Mouse (Mus musculus): ENCODE measurements around the gene Scn4a.
"Not testable (repeated sequence)": the region's sequence is repeated elsewhere in the genome, so short reads cannot be mapped to it uniquely, and the experiment has no call there.

Scn4a gene

DNA sequence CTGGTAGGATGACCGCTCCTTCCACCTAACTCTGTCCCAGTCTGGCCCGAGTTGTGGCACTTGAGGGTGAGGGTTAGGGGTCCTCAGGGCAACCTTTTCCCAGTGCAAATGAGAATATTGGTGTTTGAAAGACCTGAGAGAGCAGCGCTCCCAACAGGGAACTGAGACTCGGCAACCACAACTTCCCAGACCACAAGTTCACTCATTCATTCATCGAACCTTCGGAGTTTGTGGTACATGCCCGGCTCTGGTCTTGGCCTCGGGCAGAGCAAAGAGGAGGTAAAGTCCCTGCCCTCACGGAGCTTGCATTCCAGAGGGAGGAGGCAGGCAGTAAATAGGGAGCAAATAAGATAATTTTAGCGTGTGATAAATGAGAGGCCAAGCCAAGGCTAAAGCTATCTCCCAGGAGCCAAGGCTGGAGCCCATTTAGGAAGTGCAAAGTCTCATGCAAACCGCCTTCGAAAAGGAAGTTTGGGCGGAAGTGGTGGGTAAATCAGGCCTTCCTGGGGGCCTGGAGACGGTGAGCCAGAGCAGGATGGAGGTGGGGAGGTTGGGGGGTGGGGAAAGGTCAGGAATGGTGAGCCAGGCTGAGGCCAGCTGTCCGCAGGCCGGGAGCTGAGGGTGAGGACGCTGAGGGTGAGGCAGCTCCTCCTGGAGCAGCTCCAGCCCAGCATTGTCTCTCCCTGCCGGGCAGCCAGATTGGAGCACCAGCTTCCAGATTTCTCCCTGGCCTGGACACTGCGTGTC lies 2.5 kb upstream of the Scn4a start:
- no peak for DNase-seq (ENCODE audit: low spot score in 2 of 2)

DNA sequence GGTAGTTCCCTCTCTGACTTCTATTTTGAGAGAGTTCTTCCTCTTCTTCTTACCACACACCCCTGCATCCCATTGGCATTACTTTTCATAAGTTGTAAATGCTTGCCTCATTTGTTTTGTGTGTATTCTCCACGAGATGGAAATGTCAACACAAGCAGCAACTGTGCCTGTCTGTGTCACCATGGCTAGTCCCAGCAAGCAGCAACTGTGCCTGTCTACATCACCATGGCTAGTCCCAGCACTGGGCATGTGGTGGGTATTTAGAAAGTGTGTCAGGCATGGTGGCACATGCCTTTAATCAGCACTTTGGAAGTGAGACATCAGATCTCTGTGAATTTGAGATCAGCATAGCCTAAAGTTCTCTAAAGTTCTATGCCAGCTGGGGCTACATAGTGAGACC lies 1.1 kb upstream of the Scn4a start:
- no peak for DNase-seq (ENCODE audit: low spot score in 2 of 2)

DNA sequence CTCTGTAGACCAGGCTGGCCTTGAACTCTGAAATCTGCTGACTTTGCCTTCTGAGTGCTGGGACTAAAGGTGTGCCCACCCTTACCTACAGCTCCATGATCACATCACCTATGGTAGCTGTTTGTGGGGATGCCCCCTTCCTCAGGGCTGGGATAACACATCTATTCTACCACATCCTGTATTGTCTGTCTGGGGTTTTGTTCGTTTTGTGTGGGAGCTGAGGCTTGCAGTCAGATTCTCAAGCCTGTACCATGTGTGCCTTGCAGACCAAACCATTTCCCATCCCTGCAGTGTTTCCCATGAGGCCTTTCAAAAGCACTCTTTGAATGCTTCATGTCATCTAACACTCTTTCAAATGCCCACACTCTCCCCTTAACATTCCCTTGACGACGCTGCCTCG lies 1.1 kb downstream of the Scn4a start:
- no peak for DNase-seq (ENCODE audit: low spot score in 2 of 2)

DNA sequence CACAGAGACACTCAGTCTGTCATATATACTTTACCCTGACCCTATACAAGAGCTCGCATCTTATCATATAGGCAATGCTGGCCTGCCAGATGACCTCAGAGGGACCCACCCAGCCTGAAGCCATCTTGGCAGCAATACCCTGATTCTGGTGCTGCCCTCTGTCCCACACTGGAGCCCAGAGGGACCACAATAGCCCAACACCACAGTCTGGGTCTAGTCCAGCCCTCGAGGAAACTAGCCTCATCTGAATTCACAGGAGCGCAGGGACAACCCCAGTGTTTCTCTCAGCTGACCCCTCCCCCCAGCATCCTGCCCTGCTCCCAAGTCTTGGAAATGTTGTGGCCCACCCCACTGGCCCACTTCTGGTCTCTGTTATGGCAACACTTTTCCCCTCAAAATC lies 1.8 kb downstream of the Scn4a start:
- DNase-seq (ENCODE audit: low spot score in 2 of 2) = no peak

DNA sequence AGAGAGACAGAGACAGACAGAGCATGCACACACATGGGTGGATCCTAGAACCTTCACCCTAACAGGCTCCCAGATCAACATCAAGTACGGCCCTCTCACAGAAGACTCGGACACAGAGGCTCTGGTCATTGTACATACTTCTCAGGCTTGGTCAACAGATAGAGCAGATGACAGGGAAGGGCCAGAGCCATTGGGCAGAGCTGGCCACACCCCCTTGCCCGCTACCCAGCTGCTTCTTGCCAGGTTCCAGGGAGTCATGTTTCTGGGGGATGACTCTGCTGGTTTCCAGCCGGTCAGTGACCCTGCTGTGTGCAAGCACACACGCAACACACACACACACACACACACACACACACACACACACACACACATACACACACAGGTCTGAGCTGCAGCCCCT lies 2.2 kb downstream of the Scn4a start:
- no peak for DNase-seq (ENCODE audit: low spot score in 2 of 2)

DNA sequence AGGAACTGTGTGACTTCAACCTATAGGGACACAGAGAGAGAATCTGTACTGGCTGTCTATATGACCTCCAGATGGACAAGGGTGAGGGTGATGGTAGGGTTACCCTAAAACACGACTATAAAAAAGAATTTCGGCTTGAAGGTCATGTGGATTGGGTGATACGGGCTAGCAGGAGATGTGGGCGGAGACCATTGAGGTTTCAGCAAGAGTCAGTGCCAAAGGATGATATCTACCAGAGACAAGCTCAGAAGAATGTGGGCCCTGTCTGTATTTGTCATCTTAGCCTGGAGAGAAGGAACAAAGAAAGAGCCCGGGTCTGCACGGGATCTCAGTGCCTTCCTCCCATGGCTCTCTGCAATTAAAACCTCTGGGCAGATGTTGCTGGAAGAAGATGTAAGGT lies 3.3 kb downstream of the Scn4a start:
- no peak for DNase-seq (ENCODE audit: low spot score in 2 of 2)

DNA sequence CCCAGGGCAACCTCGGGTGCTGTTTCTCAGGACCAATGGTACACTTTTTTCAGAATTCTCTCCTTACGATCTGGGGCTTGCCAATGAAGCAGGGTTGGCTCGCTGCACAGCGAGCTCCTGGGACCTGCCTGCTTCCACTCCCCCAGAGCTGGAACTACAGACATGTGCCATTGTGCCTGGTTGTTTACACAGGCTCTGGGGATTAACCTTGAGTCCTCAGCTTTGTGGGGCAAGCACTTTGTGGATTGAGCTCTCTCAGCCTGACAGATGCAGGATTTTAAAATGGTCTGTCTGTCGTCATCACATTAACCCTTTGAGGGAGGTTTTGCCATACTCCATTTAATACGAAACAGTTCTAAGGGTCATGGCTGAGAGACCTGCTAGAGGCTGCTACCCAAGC lies 8.2 kb downstream of the Scn4a start:
- DNase-seq (ENCODE audit: low spot score in 2 of 2) = no peak

DNA sequence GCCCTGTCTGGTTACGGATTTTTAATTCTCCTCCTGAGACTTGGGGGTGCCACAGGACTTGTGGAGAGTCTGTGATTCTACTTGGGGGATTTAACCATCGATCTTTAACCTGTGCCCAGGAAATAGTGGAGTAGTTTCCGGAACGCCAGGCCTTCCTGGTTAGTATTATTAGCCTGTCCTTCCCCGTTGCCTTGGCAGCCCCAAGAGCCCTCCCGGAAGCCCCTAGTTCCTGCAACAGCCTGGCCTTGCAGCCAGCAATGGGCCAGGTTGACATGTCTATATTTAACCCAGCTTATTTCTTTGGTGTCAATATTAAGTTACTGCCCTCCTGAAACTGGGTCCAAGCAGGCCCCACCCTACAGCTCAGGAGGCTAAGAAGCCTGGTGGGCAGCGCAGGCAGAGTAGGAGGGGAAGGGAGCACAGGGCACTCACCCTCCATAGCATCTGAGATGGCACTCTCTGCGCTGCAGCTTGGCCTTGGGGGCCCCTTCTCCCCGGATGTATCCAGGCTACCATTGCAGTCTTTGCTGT lies 12.0 kb downstream of the Scn4a start:
- DNase-seq (ENCODE audit: low spot score in 2 of 2) = no peak

DNA sequence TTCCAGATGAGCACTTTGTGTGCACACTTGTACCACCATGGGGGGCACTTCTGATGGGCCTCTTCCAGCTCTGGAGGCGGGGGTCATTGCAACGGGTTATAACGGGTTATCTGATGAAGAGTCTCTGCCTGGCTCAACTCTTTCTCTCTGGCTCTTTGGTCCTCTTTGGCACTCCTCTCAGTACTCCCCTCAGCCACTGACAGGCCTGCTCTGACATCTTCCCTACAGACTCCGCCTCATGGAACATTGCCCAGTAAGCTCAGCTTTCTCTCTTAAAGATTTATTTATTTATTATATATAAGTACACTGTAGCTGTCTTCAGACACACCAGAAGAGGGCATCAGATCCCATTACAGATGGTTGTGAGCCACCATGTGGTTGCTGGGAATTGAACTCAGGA lies 13.8 kb downstream of the Scn4a start:
- not testable (repeated sequence) for DNase-seq (ENCODE audit: low spot score in 2 of 2)

DNA sequence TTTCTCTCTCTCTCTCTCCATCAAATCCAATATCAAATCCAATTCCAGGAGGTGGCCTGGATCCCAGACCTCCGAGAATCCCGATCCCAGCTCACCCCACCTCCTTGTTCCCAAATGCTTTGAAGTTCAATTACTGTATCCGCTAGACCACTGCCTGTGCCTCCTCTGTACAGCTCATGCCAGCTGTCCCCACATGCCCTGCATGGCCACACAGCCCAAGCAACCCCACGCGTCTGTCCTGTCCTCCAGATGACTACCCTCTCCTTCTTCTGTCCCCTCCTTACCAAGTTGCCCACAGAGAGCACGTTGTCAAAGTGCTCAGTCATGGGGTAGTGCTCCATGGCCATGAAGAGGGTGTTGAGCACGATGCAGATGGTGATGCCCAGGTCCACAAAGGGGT lies 14.2 kb downstream of the Scn4a start:
- no peak for DNase-seq (ENCODE audit: low spot score in 2 of 2)

DNA sequence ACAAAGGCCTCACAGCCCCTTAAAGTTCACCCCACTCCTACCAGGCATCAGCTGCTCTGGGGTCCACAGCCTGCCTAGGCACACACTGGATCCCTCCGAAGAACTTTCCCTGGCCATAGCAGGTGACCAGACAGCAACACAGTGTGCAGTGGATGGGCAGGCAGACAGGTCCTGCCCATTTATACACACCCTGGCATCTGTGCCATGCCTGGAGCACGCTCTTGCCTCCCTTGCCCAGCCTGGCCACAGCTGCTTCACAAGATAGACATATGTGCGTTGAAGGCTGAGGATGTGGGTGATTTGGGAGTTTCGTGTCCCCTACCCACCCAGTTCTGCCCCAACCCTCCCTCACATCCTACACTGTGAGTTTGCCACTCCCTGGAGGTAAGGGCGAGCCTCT lies 15.1 kb downstream of the Scn4a start:
- DNase-seq (ENCODE audit: low spot score in 2 of 2) = no peak

DNA sequence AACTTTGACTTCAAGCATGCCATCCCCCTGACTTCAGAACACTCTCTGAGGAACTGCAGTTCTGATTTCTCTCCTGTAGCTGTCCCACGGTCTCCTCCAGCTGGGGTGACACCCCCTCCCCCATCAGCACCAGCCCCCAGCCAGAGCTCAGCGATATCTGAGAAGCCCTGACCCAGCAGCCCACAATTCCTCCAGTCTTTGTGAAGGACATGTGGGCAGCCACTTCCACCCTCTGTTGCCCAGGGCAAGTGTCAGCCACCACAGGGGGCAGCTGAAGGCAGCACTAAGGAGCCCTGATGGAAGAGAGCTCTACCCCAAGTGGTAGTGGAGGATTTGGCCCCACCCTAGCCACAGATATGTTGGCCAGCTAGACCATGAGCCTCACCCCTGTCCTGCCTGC lies 19.0 kb downstream of the Scn4a start:
- no peak for DNase-seq (ENCODE audit: low spot score in 2 of 2)

DNA sequence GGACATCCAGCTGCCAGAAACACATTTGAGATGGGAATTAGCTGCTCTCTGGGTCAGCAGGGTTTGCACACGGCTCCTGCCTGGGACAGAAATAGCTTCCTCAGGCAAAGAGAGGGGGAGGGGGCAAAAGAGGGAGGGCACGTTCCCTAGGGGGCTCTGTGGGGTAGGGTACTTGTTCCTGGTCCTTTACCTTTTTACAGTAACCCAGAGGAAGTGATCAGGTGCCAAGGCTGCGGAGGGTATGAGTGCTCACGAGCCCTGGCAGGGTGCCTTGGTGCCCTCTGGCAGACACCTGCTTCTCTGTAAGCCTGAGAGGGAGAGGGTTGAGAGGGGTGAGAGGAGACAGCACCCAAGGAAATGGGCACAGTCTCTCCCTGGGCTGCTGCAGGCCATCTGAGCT lies 20.6 kb downstream of the Scn4a start:
- DNase-seq (ENCODE audit: low spot score in 2 of 2) = no peak

DNA sequence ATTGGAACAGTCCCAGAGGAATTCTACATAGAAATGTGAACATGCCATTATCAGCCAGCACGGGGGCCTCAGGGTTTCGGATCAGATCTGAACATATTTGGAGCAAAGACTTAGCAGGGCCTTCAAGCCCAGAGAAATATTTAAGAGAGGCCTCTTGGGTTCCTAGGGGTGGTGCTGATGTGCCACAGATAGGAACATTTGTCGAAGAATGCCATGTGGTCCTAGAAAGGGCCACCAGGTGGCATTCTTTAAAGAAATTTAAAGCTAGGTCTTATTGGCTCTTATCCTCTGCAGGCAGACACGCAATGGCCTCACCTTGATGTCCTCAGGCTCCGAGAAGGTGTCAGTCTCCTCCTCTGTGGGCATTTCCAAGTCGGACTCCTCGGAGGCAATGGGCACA lies 23.4 kb downstream of the Scn4a start:
- peak in 1 of 2 experiments; percentile 13 for DNase-seq (ENCODE audit: low spot score in 2 of 2)

DNA sequence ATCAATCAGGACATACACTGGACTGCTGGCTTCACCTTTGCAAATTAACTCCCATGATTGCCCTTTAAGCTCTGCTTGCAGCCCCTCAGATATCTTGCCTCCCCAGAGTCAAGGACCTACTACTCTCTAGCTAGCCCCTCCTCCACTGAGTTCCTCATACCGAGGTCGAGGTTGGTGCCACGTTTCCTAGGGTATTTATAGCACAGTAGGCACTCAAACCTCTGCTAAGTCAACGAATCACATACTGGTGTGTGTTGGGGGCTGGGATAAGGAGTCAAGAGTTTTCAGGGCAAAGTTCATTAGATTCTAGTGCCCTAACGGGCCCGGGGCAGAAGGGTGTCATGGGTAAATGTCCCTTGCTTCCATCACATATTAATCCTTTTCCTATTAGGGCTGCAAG lies 24.0 kb downstream of the Scn4a start:
- DNase-seq (ENCODE audit: low spot score in 2 of 2) = no peak

DNA sequence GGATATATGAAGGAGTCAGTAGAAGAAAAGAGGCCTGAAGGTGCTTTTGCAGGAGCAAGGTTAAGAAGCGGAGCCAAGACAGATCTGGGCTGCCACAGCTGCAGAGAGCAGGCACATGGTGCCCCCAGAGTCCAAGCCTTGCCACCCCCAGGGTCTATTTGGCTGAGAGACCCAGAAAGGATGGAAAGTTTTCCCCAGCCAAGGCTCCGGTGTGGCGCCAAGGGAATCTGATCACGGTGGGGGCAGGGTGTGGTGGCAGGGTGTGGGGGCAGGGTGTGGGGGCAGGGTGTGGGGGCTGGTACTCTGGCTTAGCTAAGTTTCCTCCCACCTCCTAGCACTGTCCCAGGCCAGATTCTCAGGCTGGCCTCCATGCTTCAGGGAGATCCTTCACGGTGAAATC lies 24.6 kb downstream of the Scn4a start:
- DNase-seq (ENCODE audit: low spot score in 2 of 2) = no peak

DNA sequence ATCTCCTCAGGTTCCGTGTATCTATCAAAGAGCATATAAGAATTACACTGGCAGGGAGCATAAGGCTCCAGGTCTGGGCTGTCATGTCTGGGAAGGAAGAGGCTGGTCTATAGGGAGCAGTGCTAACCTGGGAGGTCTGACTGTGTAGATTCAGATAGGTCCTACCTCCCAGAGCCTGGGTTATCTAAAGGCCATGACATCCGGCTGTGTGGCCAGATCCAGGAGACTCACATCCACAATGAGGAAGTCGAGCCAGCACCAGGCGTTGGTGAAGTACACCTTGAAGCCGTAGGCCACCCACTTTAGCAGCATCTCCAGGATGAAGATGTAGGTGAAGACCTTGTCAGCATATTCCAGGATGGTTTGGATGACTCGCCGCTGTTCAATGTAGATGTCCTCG lies 26.6 kb downstream of the Scn4a start:
- no peak for DNase-seq (ENCODE audit: low spot score in 2 of 2)

DNA sequence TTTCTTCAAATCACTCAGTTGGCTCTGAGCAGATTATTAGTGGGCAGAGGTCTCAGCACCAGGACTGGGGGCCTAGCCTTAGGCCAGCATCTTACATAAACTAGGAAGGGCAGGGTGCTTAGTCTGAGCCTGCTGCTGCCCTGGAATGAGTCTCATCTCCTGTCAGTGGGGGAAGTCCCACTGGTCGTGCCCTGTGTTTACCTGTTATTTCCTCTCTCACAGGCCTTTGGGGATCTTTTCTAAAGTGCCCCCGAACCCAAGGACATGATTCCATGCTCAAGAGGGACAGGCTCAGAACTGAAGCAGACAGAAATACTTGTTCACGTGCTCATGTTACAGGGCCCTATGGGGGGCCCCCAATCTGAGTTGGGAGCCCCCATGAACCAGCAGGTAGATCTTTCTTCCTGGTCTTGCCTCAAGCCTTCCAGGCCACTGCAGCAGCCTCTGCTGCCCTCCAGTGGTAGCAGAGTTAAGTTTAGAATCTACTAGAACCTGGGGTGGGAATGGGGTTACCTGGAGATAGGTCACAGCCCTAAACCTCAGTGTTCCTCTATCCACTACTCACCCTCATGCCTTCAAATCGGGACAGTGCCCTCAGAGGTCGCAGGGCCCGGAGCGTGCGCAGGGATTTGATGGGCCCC lies 27.4 kb downstream of the Scn4a start:
- DNase-seq (ENCODE audit: low spot score in 2 of 2) = peak; percentile 38 to 64

DNA sequence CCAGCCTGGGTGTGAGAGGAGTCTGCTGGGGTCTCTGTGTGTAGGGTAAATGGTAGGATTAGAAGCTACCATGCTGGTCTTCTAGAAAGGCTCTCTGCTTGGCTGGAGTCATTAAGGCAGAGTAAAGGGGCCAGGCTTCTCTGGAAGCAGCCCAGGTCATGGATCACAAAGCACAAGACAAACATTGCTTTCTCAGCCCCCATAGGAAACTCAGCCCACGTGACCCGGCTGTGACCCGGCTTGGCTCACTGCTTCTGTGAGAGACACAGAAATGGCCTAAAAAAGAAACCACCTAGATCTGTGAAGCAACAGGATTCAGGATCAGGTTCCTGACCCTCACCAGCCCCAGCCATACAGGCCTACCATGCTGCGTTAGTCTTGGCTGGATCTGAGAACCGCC lies 28.2 kb downstream of the Scn4a start:
- DNase-seq (ENCODE audit: low spot score in 2 of 2) = no peak

DNA sequence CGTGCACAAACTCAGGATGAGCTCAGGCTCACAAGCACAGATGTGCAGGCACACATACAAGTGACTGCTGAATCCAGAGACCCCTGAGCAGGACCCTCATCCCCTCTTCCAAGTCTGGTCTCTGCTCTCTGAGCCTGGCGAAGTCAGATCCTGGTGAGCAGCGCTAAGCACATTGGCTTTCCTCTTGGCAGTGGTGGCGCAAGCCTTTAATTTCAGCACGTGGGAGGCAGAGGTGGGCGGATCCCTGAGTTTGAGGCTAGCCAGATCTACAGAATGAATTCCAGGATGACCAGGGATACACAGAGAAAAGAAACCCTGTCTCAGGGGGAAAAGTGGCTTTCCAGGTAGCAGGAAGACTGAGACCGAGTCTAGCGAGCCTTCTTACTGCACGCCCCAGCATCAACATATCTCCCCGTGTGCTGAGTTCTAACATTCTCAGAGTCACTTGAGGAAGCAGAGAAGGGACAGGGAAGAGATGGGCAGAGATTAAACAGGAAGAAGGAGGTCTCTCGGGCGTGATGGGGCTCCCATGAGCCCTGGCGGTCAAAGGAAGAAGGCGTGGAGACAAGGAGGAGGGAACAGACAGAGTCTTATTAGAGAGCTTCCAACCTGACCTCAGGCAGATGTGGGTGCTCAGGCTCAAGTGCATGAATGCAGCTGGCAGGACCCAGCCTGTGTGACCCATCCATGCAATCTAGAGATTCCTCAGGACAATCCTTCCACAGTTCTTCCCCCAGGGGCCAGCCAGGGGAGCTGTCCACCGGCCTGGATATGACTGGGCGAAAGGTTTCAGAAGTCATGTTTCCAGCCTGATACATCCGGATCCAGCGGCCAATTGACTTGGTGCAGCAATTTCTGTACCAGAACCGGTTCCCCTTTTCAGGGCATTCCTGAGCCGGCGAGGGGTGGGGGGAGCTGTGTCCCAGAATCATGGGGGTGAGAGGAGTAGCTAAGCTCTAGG lies 34.4 kb downstream of the Scn4a start:
- DNase-seq (ENCODE audit: low spot score in 2 of 2) = no peak

DNA sequence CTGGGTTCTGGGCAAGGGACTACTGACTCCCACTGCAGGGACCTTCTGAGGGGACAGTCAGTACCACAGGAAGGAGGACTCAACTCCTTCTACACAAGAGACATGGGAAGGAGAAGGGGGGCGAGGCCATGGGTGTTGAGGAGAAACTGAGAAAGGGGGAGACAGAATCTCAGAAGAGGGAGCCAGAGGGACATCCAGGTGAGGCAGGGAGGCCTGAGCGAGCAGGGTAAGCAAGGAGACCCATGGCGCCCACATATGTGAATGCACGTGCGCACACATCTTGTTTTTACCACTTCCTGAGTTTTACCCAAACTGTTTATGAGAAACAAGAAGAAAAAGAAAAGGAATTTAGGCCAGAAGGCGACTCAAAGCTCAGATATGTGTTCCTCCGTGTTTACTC lies 35.3 kb downstream of the Scn4a start:
- DNase-seq (ENCODE audit: low spot score in 2 of 2) = no peak

DNA sequence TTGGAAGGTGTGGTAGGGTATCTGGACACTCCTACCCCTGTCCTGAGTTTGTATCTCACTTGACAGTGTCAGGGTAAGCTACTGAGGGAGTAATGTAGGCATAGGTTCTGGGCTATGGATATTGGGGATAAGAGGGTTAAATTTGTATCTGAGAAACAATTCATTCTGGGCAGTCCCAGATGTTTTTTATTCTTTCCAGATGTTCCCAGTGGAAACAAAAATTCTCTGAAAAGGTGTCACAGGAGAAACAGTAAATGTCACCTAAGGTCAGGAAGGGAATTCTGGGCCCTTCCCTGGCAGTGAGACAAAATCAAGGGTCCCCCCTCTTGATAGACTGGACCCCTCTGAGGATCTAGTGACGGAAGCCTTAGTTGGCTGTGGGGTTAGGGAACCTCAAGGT lies 36.7 kb downstream of the Scn4a start:
- DNase-seq (ENCODE audit: low spot score in 2 of 2) = no peak
